Mouse (Mus musculus): Measurements from ENCODE around the gene Gtf2h4. TPM values are rescaled to one million over a fixed set of nuclear protein-coding genes. Genes with fewer than 3 reads are reported as not detected.

Gtf2h4 gene
- polyA plus RNA-seq, 1 experiment from 2014 or later = 20.8 TPM

DNA sequence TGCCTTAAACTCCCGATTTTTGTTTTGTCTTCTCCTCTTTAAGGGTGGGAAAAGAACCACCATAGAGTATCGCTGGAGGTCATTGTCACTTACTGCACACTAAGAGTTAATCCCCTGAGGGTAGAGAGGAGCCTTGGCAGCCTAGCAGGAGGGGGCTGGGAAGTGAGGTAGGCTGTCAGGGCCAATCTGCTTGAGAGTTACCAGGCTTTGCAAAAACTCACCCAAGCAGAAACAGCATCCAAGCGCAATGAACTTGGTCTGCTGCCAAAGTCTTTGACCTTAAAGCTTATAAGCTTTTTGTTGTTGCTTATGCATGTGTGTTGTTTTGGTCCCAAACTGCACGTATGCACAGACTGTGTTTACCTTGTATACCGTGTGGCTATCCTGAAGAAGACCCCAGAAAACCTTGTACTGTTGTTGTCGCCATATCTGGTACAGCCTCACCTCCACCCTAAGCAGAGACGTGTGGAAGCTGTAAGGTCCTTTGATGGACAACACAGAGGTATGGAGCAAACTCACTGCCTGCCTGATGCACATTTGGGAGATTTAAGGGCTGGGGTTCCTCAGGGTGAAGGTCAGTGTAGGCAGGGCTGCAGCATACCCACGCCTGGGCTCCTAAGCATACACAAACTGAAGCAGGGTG is 37.3 kb upstream of the Gtf2h4 start:
- TF ChIP-seq EP300 (optimal IDR thresholded peaks at IDR 0.05) = no peak
- ATAC-seq (ENCODE audit: low FRiP score, low TSS enrichment) = 0 out of 2 replicates have a peak, but pooled peaks have one; percentile 36
- H3K4me2 ChIP-seq (replicated peaks; ENCODE audit: low read depth) = no peak overlapping the region
- no peak overlapping the region for H3K4me3 ChIP-seq (ENCODE audit: low read depth, low read length)
- no peaks in the 10 kb centered on the region for H3K27me3 ChIP-seq (ENCODE audit: control insufficient read depth, insufficient read depth, low read length)
- H3K27ac ChIP-seq (replicated peaks) = no peak overlapping the region; the same call in 1 of the 2 replicates
- no peak overlapping the region for H3K9ac ChIP-seq (ENCODE audit: low read length)
- WGBS = 33% methylated on average over 8 of the region's 8 CpGs
- H3K9me3 ChIP-seq (ENCODE audit: control insufficient read depth, low read length) = no peaks in the 10 kb centered on the region
- H3K36me3 ChIP-seq (ENCODE audit: control insufficient read depth, insufficient read depth, low read length) = no peaks in the 10 kb centered on the region
- H3K4me1 ChIP-seq (replicated peaks; ENCODE audit: control insufficient read depth, insufficient read depth) = peaks cover 5% of the 10 kb centered on the region; the same call in 1 of the 2 replicates
- no peak for DNase-seq (ENCODE audit: low spot score)

DNA sequence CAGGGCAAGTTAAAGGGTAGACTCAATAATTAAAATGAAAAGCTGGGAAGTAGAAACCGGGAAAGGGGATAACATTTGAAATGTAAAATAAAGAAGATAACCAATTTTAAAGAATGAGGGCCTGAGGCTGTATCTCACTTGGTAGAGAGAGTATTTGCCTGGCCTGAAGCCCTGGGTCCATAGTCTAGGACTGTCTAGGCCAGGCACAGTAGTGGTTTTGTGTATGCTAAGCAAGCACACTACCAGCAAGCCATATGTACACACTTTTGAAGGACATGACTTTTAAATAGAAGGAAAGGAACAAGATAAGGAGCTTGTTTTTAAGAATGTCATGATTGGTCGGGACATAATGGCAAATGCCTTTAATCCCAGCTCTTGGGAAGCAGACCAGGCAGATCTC is 35.1 kb upstream of the Gtf2h4 start:
- Histone ChIP-seq H3K27me3 (ENCODE audit: control insufficient read depth, insufficient read depth, low read length) (no peaks in the 10 kb centered on the region), H3K36me3 (ENCODE audit: control insufficient read depth, insufficient read depth, low read length) (no peaks in the 10 kb centered on the region), H3K4me1 (replicated peaks; ENCODE audit: control insufficient read depth, insufficient read depth) (peaks cover 5% of the 10 kb centered on the region; the same call in 1 of the 2 replicates), H3K27ac (replicated peaks) (peak overlapping the region; percentile 71; the same call in 1 of the 2 replicates), H3K4me2 (replicated peaks; ENCODE audit: low read depth) (no peak overlapping the region), H3K4me3 (ENCODE audit: low read depth, low read length) (no peak overlapping the region), H3K9me3 (ENCODE audit: control insufficient read depth, low read length) (no peaks in the 10 kb centered on the region), H3K9ac (ENCODE audit: low read length) (no peak overlapping the region)
- ATAC-seq (ENCODE audit: low FRiP score, low TSS enrichment) (peak; percentile 62; the same call in 1 of the 2 replicates), DNase-seq (ENCODE audit: low spot score) (no peak)
- 55% methylated on average over 2 of the region's 2 CpGs for WGBS
- TF ChIP-seq EP300 (optimal IDR thresholded peaks at IDR 0.05) (no peak), CTCF (IDR thresholded peaks at IDR 0.05; ENCODE audit: low read depth) (no peak)

GRCm38 (mm10) chr17:35707929-35708328 is 34.4 kb upstream of the Gtf2h4 start:
- H3K36me3 ChIP-seq (ENCODE audit: control insufficient read depth, insufficient read depth, low read length) = no peaks in the 10 kb centered on the region
- no peak overlapping the region for H3K4me3 ChIP-seq (ENCODE audit: low read depth, low read length)
- no peaks in the 10 kb centered on the region for H3K9me3 ChIP-seq (ENCODE audit: control insufficient read depth, low read length)
- peaks cover 5% of the 10 kb centered on the region; the same call in 1 of the 2 replicates for H3K4me1 ChIP-seq (replicated peaks; ENCODE audit: control insufficient read depth, insufficient read depth)
- H3K27ac ChIP-seq (replicated peaks) = peak overlapping the region; percentile 71
- no peak overlapping the region for H3K9ac ChIP-seq (ENCODE audit: low read length)
- no peak; the same call in 1 of the 2 replicates for ATAC-seq (ENCODE audit: low FRiP score, low TSS enrichment)
- no peak overlapping the region for H3K4me2 ChIP-seq (replicated peaks; ENCODE audit: low read depth)
- TF ChIP-seq EP300 (optimal IDR thresholded peaks at IDR 0.05) = no peak
- TF ChIP-seq CTCF (IDR thresholded peaks at IDR 0.05; ENCODE audit: low read depth) = no peak
- peak; percentile 66 for DNase-seq (ENCODE audit: low spot score)
- H3K27me3 ChIP-seq (ENCODE audit: control insufficient read depth, insufficient read depth, low read length) = no peaks in the 10 kb centered on the region
- 52% methylated on average over 7 of the region's 7 CpGs for WGBS

DNA sequence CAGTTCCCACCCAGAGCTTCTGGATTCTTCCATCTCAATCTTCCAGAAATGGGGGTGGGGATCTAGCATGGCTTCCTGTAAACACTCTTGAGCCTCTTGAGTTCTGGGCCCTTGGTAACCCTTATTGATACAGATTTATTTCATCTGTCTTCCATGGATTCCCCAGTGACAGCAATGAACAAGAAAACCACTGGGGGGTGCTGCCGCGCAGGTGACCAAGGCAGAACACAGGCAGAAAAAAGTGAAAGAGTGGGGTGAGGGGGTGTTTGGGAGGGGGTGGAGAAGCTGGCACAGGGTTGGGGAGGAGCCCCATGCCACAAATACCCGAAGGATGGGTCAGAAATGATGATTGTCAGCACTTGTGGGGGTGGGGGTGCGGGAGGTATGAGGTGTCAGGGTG is 32.3 kb upstream of the Gtf2h4 start:
- Histone ChIP-seq H3K4me2 (replicated peaks; ENCODE audit: low read depth) (no peak overlapping the region), H3K9me3 (ENCODE audit: control insufficient read depth, low read length) (no peaks in the 10 kb centered on the region), H3K4me3 (ENCODE audit: low read depth, low read length) (no peak overlapping the region), H3K4me1 (replicated peaks; ENCODE audit: control insufficient read depth, insufficient read depth) (peaks cover 1% of the 10 kb centered on the region; the same call in 1 of the 2 replicates), H3K9ac (ENCODE audit: low read length) (no peak overlapping the region; the same call in 1 of the 2 replicates), H3K27ac (replicated peaks) (no peak overlapping the region), H3K36me3 (ENCODE audit: control insufficient read depth, insufficient read depth, low read length) (no peaks in the 10 kb centered on the region), H3K27me3 (ENCODE audit: control insufficient read depth, insufficient read depth, low read length) (no peaks in the 10 kb centered on the region)
- TF ChIP-seq CTCF (IDR thresholded peaks at IDR 0.05; ENCODE audit: low read depth) (peak; percentile 79), EP300 (optimal IDR thresholded peaks at IDR 0.05) (no peak)
- 34% methylated on average over 4 of the region's 4 CpGs for WGBS
- DNase-seq (ENCODE audit: low spot score) = peak; percentile 80
- no peak for ATAC-seq (ENCODE audit: low FRiP score, low TSS enrichment)

- DNase-seq (ENCODE audit: low spot score) (peak; percentile 70), ATAC-seq (ENCODE audit: low FRiP score, low TSS enrichment) (peak; percentile 36)
- Histone ChIP-seq H3K9me3 (ENCODE audit: control insufficient read depth, low read length) (no peaks in the 10 kb centered on the region), H3K4me2 (replicated peaks; ENCODE audit: low read depth) (peak within 1 kb of the TSS; percentile 57), H3K9ac (ENCODE audit: low read length) (peak within 1 kb of the TSS; percentile 54), H3K27me3 (ENCODE audit: control insufficient read depth, insufficient read depth, low read length) (no peaks in the 10 kb centered on the region), H3K4me1 (replicated peaks; ENCODE audit: control insufficient read depth, insufficient read depth) (no peaks in the 10 kb centered on the region), H3K4me3 (ENCODE audit: low read depth, low read length) (peak within 1 kb of the TSS; percentile 36), H3K36me3 (ENCODE audit: control insufficient read depth, insufficient read depth, low read length) (no peaks in the 10 kb centered on the region), H3K27ac (replicated peaks) (peak within 1 kb of the TSS; percentile 90)
- 7% methylated on average over 19 of the region's 19 CpGs for WGBS
- TF ChIP-seq EP300 (optimal IDR thresholded peaks at IDR 0.05) (no peak), CTCF (IDR thresholded peaks at IDR 0.05; ENCODE audit: low read depth) (no peak)
Measured at GRCm38 (mm10) chr17:35704621-35705464, 31.3 kb upstream of the Gtf2h4 start, which contains the start of gene Ddr1. Gene Ddr1, minus strand, starts transcription at chr17:35704621.

All from stomach, postnatal 0 days (tissue).